Mouse (Mus musculus): ENCODE results near the gene Tanc2. TPM values are rescaled to one million over a fixed set of nuclear protein-coding genes. Genes with fewer than 3 reads are reported as not detected.

Gene Tanc2
- polyA plus RNA-seq, 1 experiment = 18.7 TPM

DNA sequence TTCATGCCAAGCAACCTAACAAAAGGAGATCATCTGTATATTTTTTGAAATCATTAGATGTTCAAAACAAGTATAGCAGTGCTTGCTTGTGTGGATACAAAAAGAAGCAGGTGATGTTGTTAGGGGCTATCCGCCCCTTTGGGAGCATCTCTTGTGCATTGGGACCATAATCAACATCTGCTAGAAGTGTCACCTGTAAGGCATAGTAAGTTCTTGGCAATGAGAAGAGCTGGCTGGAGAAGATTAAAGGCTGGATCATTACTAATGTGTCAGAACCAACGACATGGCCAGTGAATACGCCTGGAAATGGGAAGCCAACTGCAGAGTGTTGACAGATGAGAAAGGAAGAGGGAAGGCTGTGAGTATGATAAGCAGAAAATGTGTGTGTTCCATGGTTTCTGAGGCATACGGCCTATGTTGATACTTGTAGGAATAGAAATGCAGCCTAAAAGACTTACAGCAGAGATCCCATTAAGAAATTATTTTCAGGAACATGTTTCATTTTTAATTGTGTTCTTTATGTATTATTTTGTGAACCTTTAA, 142.3 kb downstream of the Tanc2 start:
- TF ChIP-seq CTCF (IDR thresholded peaks at IDR 0.05; ENCODE audit: borderline replicate concordance, insufficient read depth, low read depth, low read length) = no peak
- no peak for TF ChIP-seq POLR2A (IDR thresholded peaks at IDR 0.05; ENCODE audit: borderline replicate concordance, insufficient read depth, low read length)
- H3K27ac ChIP-seq (ENCODE audit: insufficient read depth, low read length) = no peak overlapping the region
- H3K4me1 ChIP-seq (ENCODE audit: control insufficient read depth, insufficient read depth, low read length) = no peaks in the 10 kb centered on the region
- no peaks in the 10 kb centered on the region for H3K27me3 ChIP-seq (ENCODE audit: control insufficient read depth, insufficient read depth, low read length)
- DNase-seq = peak; percentile 14 to 16
- 38% methylated on average over 4 of the region's 4 CpGs for WGBS
- H3K4me3 ChIP-seq (replicated peaks; ENCODE audit: insufficient read depth, low read depth, low read length) = peak overlapping the region; percentile 13

GRCm38 (mm10) chr11:105743171-105743570, 153.4 kb downstream of the Tanc2 start:
- Histone ChIP-seq H3K27ac (ENCODE audit: insufficient read depth, low read length) (no peak overlapping the region), H3K4me3 (replicated peaks; ENCODE audit: insufficient read depth, low read depth, low read length) (no peak overlapping the region), H3K4me1 (ENCODE audit: control insufficient read depth, insufficient read depth, low read length) (no peaks in the 10 kb centered on the region), H3K27me3 (ENCODE audit: control insufficient read depth, insufficient read depth, low read length) (no peaks in the 10 kb centered on the region)
- 92% methylated on average over 1 of the region's 1 CpGs for WGBS
- DNase-seq = no peak
- TF ChIP-seq POLR2A (IDR thresholded peaks at IDR 0.05; ENCODE audit: borderline replicate concordance, insufficient read depth, low read length) (no peak), CTCF (IDR thresholded peaks at IDR 0.05; ENCODE audit: borderline replicate concordance, insufficient read depth, low read depth, low read length) (no peak)

DNA sequence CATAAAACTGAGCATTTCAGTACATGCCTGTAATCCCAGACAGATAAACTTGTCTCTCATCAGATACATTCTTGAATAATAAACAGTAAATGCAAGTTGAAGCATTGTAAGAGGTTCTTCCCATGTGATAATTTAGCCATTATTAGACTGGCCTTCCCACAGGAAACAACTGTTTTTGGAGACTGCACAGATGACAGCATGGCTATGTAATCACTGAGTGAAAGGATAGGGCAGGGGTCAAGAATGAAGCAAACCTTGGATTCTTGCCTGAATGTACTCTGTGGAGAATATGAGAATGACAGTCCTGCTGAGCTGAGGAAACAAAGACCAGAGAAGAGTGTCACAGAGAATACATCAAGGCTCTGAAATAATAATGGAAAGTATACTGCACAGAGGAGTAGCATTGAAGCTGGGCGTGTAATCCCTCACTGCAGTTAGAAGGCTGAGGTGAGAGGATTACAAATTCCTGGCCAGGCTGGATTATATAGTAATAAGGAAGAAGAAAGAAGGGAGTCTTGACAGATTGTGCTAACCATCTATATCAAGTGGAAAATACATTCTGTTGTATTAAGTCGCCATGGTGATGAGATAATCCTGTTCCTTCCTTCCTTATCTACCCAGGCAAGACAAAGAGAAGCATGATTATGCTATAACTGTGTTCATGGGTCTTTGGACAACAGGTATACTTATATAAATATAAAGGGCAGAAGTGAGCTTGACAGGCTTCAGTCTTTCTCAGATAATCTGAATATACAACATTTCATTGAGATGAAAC, 159.7 kb downstream of the Tanc2 start:
- H3K27me3 ChIP-seq (ENCODE audit: control insufficient read depth, insufficient read depth, low read length) = no peaks in the 10 kb centered on the region
- no peak for DNase-seq
- H3K4me3 ChIP-seq (replicated peaks; ENCODE audit: insufficient read depth, low read depth, low read length) = no peak overlapping the region
- 59% methylated on average over 2 of the region's 2 CpGs for WGBS
- TF ChIP-seq POLR2A (IDR thresholded peaks at IDR 0.05; ENCODE audit: borderline replicate concordance, insufficient read depth, low read length) (no peak), CTCF (IDR thresholded peaks at IDR 0.05; ENCODE audit: borderline replicate concordance, insufficient read depth, low read depth, low read length) (no peak)
- H3K27ac ChIP-seq (ENCODE audit: insufficient read depth, low read length) = no peak overlapping the region
- no peaks in the 10 kb centered on the region for H3K4me1 ChIP-seq (ENCODE audit: control insufficient read depth, insufficient read depth, low read length)

- Histone ChIP-seq H3K27ac (ENCODE audit: insufficient read depth, low read length) (no peak overlapping the region), H3K27me3 (ENCODE audit: control insufficient read depth, insufficient read depth, low read length) (no peaks in the 10 kb centered on the region), H3K4me1 (ENCODE audit: control insufficient read depth, insufficient read depth, low read length) (no peaks in the 10 kb centered on the region), H3K4me3 (replicated peaks; ENCODE audit: insufficient read depth, low read depth, low read length) (no peak overlapping the region)
- DNase-seq = no peak
- 44% methylated on average over 7 of the region's 7 CpGs for WGBS
- no peak for TF ChIP-seq CTCF (IDR thresholded peaks at IDR 0.05; ENCODE audit: borderline replicate concordance, insufficient read depth, low read depth, low read length)
These were observed 168.9 kb downstream of the Tanc2 start for GRCm38 (mm10) chr11:105758561-105759203.

DNA sequence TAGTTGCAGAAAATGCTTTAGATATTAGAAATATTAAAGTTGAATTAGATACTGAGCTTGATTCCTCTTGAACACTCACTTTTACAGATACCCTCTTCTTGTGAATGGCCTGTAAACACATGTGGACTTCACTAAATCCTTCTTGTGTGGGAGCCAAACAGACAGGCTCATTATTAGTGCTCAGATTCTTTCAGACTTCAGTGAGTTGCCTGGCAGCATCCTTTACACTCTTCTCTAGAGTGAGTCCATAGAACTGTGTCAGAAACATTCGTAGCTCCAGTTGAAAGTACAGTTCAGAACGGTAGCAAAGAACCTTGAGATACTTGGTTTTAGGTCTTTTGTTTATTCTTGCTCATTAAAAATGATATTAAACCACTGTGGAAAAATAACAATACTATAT, 169.6 kb downstream of the Tanc2 start:
- Histone ChIP-seq H3K27ac (ENCODE audit: insufficient read depth, low read length) (no peak overlapping the region), H3K4me1 (ENCODE audit: control insufficient read depth, insufficient read depth, low read length) (no peaks in the 10 kb centered on the region), H3K4me3 (replicated peaks; ENCODE audit: insufficient read depth, low read depth, low read length) (no peak overlapping the region), H3K27me3 (ENCODE audit: control insufficient read depth, insufficient read depth, low read length) (no peaks in the 10 kb centered on the region)
- TF ChIP-seq POLR2A (IDR thresholded peaks at IDR 0.05; ENCODE audit: borderline replicate concordance, insufficient read depth, low read length) (no peak), CTCF (IDR thresholded peaks at IDR 0.05; ENCODE audit: borderline replicate concordance, insufficient read depth, low read depth, low read length) (no peak)
- 83% methylated on average over 2 of the region's 2 CpGs for WGBS
- no peak for DNase-seq

DNA sequence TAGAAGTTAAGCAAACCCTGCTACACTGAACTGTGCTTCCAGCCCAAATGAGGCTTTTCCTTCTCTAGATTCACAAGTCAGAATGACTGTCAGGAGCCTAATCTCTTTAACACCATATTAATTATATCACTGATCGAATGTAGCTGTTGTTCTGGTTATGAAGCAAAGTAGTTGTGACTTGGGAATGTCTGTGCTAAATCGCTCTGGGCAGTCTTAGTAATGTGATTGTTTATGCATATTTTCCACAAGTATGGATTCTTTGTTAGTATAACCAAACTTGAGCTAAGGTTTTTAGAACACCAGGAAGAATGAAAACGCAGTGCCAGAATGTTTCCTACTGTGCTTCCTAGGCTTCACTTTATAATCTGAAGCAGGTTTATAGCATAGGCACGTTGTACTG, 170.6 kb downstream of the Tanc2 start:
- no peak for DNase-seq
- WGBS = 45% methylated on average over 4 of the region's 4 CpGs
- TF ChIP-seq CTCF (IDR thresholded peaks at IDR 0.05; ENCODE audit: borderline replicate concordance, insufficient read depth, low read depth, low read length) = no peak
- no peak for TF ChIP-seq POLR2A (IDR thresholded peaks at IDR 0.05; ENCODE audit: borderline replicate concordance, insufficient read depth, low read length)
- Histone ChIP-seq H3K27me3 (ENCODE audit: control insufficient read depth, insufficient read depth, low read length) (no peaks in the 10 kb centered on the region), H3K27ac (ENCODE audit: insufficient read depth, low read length) (no peak overlapping the region), H3K4me3 (replicated peaks; ENCODE audit: insufficient read depth, low read depth, low read length) (no peak overlapping the region), H3K4me1 (ENCODE audit: control insufficient read depth, insufficient read depth, low read length) (no peaks in the 10 kb centered on the region)

- DNase-seq = no peak
- no peak overlapping the region for H3K4me3 ChIP-seq (replicated peaks; ENCODE audit: insufficient read depth, low read depth, low read length)
- H3K27me3 ChIP-seq (ENCODE audit: control insufficient read depth, insufficient read depth, low read length) = no peaks in the 10 kb centered on the region
- TF ChIP-seq CTCF (IDR thresholded peaks at IDR 0.05; ENCODE audit: borderline replicate concordance, insufficient read depth, low read depth, low read length) = no peak
- no peak for TF ChIP-seq POLR2A (IDR thresholded peaks at IDR 0.05; ENCODE audit: borderline replicate concordance, insufficient read depth, low read length)
- H3K4me1 ChIP-seq (ENCODE audit: control insufficient read depth, insufficient read depth, low read length) = no peaks in the 10 kb centered on the region
- H3K27ac ChIP-seq (ENCODE audit: insufficient read depth, low read length) = no peak overlapping the region
These were observed 188.0 kb downstream of the Tanc2 start for GRCm38 (mm10) chr11:105777802-105778201.

- no peak overlapping the region for H3K27ac ChIP-seq (ENCODE audit: insufficient read depth, low read length)
These were observed 202.7 kb downstream of the Tanc2 start for GRCm38 (mm10) chr11:105792501-105792900.

More at GRCm38 (mm10) chr11:105792501-105792900, 202.7 kb downstream of the Tanc2 start:
- H3K27me3 ChIP-seq (ENCODE audit: control insufficient read depth, insufficient read depth, low read length) = no peaks in the 10 kb centered on the region
- no peak overlapping the region for H3K4me3 ChIP-seq (replicated peaks; ENCODE audit: insufficient read depth, low read depth, low read length)
- DNase-seq = no peak
- H3K4me1 ChIP-seq (ENCODE audit: control insufficient read depth, insufficient read depth, low read length) = no peaks in the 10 kb centered on the region
- TF ChIP-seq POLR2A (IDR thresholded peaks at IDR 0.05; ENCODE audit: borderline replicate concordance, insufficient read depth, low read length) (no peak), CTCF (IDR thresholded peaks at IDR 0.05; ENCODE audit: borderline replicate concordance, insufficient read depth, low read depth, low read length) (no peak)
